Mouse (Mus musculus) adrenal gland, postnatal 36 days (tissue): ENCODE measurements around the gene Azin2. TPM values are rescaled to one million over a fixed set of nuclear protein-coding genes. Genes with fewer than 3 reads are reported as not detected.

ENCODE experiments used
- DNase-seq, 2 experiments: peaks; one replicate each; pipeline ENCODE4 v3.0.0; 2021; ENCODE audit warnings: mixed read lengths in 1 of 2
- total RNA-seq, 2 experiments: library from RNA; stranded (reverse); gene quantifications; 2 replicates each; pipeline ENCODE4 v1.2.3; 2021

The Azin2 gene
- total RNA-seq, 2 experiments from 2014 or later, result 51.6 to 70.4 TPM

DNA sequence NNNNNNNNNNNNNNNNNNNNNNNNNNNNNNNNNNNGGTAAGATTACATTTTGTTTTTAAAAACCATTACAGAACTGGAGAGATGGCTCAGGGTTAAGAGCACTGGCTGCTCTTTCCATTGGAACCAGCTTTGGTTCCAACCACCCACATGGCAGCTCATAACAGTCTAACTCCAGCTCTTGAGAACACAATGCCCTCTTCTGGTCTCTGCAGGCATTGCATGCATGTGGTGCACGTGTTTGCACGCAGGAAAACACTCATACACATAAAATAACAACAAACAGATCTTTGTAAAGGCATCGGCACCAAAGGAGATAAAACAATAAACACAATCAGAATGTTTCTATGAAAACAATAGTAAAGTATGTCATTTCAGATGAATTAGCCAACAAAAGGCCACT, 19.9 kb downstream of the Azin2 start:
- no peak for DNase-seq

- no peak for DNase-seq
Measured at GRCm38 (mm10) chr4:128935595-128935994, 26.6 kb downstream of the Azin2 start.

DNA sequence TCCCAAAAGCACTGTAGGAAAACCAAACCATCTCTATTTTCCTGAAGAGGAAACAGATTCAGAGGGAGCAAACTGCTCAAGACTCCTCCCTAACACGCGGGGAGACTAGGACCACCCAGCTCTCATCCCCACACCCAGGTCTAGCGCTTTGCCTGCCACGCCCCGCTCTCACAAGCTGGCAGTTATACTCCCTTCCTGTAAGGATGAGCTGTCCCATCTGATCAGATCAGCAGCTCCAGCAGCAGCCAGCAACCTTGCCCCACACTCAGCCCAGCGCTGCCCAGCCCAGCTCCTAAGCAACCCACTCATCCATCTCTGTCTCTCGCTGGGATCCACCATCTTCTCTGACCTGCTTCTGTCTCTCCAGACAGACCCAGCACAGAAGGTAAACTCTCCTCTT, 29.5 kb downstream of the Azin2 start:
- no peak for DNase-seq

- peak; percentile 84 to 89 for DNase-seq
Measured at GRCm38 (mm10) chr4:128924841-128925606, 37.2 kb downstream of the Azin2 start.

GRCm38 (mm10) chr4:128923603-128924002, 38.6 kb downstream of the Azin2 start:
- peak in 1 of 2 experiments; percentile 23 for DNase-seq

- DNase-seq, result no peak
Measured at GRCm38 (mm10) chr4:128919106-128919505, 43.1 kb downstream of the Azin2 start.

GRCm38 (mm10) chr4:128918187-128918586, 44.1 kb downstream of the Azin2 start:
- no peak for DNase-seq

GRCm38 (mm10) chr4:128917756-128918155, 44.5 kb downstream of the Azin2 start:
- no peak for DNase-seq

- DNase-seq, result no peak
Measured at GRCm38 (mm10) chr4:128917119-128917518, 45.1 kb downstream of the Azin2 start.

DNA sequence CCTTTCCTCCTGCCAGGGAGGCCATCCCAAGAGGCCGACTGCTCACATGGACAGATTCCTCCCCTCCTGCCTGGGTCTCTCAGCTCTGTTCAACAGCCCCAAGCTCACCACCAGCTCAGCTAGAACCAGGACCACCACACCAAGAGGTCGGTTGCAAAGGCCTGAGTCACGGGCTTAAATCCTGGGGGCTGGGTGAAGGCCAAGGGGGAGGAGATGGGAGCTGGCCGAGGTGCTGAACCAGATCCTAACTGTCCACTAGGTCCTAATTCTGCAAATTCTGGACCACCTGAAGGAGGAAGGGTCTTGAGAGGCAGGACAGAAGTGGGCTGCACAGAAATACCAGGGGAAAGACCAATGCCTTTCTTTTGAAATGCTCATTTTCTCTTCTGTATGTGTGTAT, 48.4 kb downstream of the Azin2 start:
- DNase-seq, result peak; percentile 30 to 41

GRCm38 (mm10) chr4:128912085-128912484, 50.2 kb downstream of the Azin2 start:
- DNase-seq, result no peak

DNA sequence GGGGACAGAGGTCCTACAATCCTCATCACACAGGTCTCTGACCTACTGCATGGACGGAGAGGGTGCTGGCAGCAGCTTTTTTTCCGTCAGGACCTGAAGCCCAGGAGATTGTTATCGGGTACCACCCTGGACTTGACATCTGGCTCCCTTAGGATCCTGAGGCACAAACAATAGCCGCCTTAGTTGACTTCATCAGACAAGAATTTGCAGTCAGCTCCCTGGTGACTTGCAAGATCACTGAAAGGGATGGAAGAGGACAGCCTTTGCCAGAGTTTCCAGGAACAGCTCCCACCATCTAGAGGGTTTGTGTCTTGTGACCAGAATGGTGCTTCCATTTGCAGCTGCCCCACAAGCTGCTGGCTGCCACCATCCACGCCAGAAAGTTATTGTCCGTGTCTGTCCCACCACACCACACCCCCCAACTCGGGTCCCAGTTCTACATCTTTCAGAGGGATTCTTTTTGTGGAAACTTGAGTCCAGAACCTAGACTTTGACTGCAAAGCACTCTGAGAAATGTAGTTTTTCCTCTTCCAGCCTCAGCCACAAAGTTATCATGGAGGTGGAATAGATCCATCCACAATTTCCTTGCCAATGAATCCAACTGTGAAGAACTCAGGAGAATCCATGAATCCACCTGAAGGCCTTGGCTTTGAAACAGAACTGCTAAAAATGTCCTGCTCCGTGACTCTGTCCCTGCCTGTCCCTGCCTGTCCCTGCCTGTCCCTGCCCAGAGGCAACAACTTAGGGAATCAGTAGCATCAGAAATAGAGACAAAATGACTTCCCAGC, 51.8 kb downstream of the Azin2 start:
- DNase-seq, result no peak

DNA sequence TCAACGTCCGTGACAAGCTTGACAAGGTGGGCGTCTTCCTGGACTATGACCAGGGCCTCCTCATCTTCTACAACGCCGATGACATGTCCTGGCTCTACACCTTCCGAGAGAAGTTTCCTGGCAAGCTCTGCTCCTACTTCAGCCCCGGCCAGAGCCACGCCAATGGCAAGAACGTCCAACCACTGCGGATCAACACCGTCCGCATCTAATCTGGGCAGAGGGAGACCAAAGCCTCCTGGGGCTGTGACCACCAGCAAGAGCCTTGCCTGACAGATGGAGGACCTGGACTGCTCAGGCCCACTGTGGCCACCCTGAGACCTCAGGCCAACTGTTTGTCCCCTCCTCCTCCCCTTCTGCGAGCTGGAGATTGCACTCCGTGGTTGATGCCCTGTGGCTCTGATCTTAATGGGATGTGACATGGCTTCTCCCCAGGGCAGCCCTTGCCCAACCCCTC, 52.8 kb downstream of the Azin2 start:
- no peak for DNase-seq

DNA sequence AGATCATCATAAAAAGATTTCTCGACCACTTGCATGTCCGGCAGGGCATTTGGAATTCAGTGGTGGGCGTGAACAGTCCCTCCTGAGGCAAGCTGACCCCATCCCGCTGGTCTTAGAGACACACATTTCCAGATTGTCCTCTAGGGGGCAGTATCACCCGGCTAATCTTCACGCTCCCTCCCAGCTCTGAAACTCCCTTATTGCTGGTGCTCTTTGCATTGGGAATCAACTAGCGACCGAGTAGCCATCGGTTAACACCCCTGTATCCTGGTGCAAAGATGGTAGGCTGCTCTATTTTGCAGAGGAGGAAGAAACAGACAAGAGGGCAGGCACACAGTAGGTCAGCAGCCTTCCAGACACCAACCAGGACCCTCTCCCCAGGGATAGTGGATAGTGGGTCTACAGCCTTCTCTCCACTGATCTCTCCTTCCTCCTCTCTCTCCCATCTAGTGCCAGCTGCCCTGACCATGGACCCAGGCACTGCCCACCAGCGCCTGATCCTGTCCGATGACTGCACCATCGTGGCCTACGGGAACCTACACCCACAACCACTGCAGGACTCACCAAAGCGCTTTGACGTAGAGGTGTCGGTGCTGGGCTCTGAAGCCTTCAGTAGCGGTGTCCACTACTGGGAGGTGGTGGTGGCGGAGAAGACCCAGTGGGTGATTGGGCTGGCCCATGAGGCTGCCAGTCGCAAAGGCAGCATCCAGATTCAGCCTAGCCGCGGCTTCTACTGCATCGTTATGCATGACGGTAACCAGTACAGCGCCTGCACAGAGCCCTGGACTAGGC, 53.5 kb downstream of the Azin2 start:
- DNase-seq, result peak; percentile 46 to 66

DNA sequence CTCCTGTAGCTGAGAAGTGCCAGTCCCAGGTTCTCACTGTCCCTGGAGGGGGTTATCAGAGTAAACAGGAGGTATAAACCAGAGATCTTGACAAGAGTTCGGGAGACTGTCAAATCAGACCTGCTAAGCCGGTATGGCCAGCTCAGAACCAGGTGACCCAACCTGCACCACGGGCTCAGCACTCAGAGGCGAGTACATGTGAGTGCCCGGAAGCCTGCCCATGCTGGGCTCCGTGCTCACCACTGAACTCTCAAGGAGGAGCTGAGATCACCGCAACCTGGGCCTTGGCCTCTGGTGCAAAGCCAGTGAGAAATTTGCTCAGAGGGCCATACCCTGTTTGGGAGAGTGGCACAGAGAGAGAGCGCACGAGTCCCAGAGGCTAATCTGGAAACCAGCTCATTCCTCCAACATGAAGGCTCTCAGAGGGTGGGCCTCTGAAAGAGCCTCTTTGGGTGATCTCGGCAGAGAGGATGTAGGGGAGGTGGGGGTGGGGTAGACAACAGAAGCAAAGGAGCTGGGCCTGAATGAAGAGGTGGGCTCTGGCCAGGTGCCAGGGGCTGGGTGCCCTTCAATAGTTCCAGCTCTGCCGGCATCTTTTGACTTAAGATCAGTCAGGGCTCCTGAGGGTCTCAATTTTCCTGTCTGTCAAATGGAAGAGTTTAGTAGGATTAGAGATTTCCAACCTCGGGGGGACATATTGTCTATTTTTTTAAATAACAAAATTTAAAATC, 54.8 kb downstream of the Azin2 start:
- DNase-seq, result no peak

- DNase-seq, result no peak
Measured at GRCm38 (mm10) chr4:128906757-128907156, 55.5 kb downstream of the Azin2 start.

- no peak for DNase-seq
Measured at GRCm38 (mm10) chr4:128905251-128905650, 57.0 kb downstream of the Azin2 start.

DNA sequence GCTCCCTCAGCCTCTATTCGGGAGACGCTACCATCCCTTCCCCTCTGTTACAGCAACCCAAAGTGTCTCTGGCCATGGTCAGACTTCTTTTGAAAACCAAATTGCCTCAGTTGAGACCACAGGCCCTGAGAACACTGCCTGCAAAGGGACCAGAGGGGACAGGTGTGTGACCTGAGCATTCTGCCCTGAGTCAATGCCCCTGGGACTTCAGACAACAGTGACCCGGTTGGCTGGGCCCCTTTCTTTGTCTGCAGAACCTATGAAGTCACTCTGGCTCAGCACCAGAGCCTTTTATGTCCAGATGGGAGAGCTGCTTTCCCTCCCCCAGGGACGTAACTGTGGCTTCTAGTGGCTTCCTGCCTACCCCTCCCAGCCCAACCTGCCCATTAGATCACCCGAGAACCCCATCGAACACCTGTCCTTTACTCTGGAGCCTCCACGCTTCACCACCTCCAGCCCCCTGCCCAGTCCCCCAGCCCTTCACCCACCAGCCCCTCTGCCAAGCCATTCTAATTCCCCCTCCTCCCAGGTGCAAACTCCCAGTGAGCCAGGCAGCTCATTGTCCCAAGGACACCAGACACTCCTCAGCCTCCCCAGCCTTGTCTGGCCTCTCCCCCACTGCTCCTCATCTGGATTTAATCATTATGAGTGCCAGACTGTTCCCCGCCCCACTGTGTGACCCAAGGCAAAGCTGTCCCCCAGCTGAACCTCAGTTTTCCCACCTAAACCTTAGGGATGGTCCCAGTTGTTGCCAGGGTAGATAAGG, 58.0 kb downstream of the Azin2 start:
- no peak for DNase-seq

GRCm38 (mm10) chr4:128902390-128902789, 59.9 kb downstream of the Azin2 start:
- DNase-seq, result no peak

DNA sequence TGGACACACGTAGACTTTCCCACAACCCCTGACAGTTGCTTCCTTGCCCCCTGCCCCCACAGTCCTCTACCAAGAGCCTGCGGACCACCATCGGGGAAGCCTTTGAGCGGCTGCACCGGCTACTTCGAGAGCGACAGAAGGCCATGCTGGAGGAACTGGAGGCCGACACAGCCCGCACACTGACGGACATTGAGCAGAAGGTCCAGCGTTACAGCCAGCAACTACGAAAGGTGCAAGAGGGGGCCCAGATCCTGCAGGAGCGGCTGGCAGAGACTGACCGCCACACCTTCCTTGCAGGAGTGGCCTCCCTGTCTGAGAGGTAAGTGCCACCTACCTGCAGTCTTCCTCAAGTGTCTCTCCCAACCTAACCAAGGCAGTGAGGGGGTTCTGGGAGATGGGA, 61.8 kb downstream of the Azin2 start:
- DNase-seq, result no peak

DNA sequence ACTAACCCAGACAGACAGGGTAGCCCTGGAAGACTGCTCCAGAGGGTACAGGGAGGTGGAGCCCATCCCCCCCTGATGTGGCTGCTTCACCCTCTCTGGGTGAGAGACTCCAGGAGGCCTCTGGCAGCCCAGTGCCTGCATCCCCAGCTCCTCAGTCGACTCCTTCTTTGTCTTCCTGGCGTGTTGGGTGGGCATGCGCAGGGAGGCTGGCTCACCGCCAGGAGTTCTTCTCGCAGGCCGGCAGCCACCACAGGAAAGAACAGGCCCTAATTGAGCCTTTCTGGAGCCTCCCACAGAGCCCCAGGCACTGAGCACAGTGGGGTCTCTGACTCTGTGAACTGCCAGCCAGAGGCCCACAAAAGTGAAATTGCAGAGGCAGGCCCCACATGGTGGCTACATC, 62.9 kb downstream of the Azin2 start:
- DNase-seq, result peak; percentile 70 to 83
